Mouse (Mus musculus): Measurements from ENCODE around the gene Zfp37.

DNA sequence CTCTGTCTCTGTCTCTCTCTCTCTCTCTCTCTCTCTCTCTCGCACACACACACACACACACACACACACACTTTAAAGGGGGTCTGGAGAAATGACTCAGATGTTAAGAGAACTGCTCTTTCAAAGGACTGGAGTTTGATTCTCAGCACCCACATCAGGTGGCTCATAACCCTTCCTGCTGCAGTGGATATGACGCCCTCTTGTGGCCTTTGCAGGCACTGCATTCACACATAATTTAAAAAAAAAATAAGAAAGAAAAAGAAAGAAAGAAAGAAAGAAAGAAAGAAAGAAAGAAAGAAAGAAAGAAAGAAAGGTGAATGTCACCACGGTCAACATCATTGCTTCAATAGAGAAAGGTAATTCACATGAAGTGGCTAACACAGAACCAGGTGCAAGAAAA is 46.4 kb upstream of the Zfp37 start:
- TF ChIP-seq CTCF (IDR thresholded peaks at IDR 0.05; ENCODE audit: low read depth) (peak; percentile 43), EP300 (optimal IDR thresholded peaks at IDR 0.05) (no peak)

All from stomach, postnatal 0 days (tissue).